Mouse (Mus musculus): ENCODE results near the gene Nkx2-2. TPM values are rescaled to one million over a fixed set of nuclear protein-coding genes. Genes with fewer than 3 reads are reported as not detected.

The Nkx2-2 gene
- total RNA-seq, 2 experiments from 2014 or later, result 4.6 to 7.0 TPM

- no peak for TF ChIP-seq CTCF (conservative IDR thresholded peaks at IDR 0.05)
- no peak for DNase-seq (ENCODE audit: low spot score in 2 of 2)
- no peak overlapping the region; the same call in 1 of the 2 replicates for H3K4me3 ChIP-seq
- peak overlapping the region; percentile 23; the same call in 1 of the 2 replicates for H3K27ac ChIP-seq
Measured at GRCm38 (mm10) chr2:147187061-147187870, 6.8 kb downstream of the Nkx2-2 start.

GRCm38 (mm10) chr2:147186261-147186681 lies 7.8 kb downstream of the Nkx2-2 start:
- peak overlapping the region; percentile 86; the same call in 1 of the 2 replicates for H3K27ac ChIP-seq
- DNase-seq (ENCODE audit: low spot score in 2 of 2), result no peak
- H3K4me3 ChIP-seq, result peak overlapping the region; percentile 52
- no peak for TF ChIP-seq CTCF (conservative IDR thresholded peaks at IDR 0.05)

- DNase-seq (ENCODE audit: low spot score in 2 of 2), result no peak
- no peak for TF ChIP-seq CTCF (conservative IDR thresholded peaks at IDR 0.05)
- Histone ChIP-seq H3K27ac (peak overlapping the region; percentile 86), H3K4me3 (peak overlapping the region; percentile 52)
Measured at GRCm38 (mm10) chr2:147185561-147185960, 8.5 kb downstream of the Nkx2-2 start.

- TF ChIP-seq CTCF (conservative IDR thresholded peaks at IDR 0.05), result no peak
- peak overlapping the region; percentile 49 for H3K4me3 ChIP-seq
- no peak for DNase-seq (ENCODE audit: low spot score in 2 of 2)
- H3K27ac ChIP-seq, result peak overlapping the region; percentile 80
Measured at GRCm38 (mm10) chr2:147184071-147184990, 9.7 kb downstream of the Nkx2-2 start.

- peak overlapping the region; percentile 80; the same call in 1 of the 2 replicates for H3K27ac ChIP-seq
- DNase-seq (ENCODE audit: low spot score in 2 of 2), result no peak
- H3K4me3 ChIP-seq, result peak overlapping the region; percentile 49
- TF ChIP-seq CTCF (conservative IDR thresholded peaks at IDR 0.05), result no peak
Measured at GRCm38 (mm10) chr2:147183521-147183920, 10.5 kb downstream of the Nkx2-2 start.

- H3K4me3 ChIP-seq, result peak overlapping the region; percentile 30
- peak overlapping the region; percentile 80 for H3K27ac ChIP-seq
- no peak for TF ChIP-seq CTCF (conservative IDR thresholded peaks at IDR 0.05)
- no peak for DNase-seq (ENCODE audit: low spot score in 2 of 2)
Measured at GRCm38 (mm10) chr2:147182709-147183260, 11.3 kb downstream of the Nkx2-2 start.

- no peak for DNase-seq (ENCODE audit: low spot score in 2 of 2)
- peak overlapping the region; percentile 80 for H3K27ac ChIP-seq
- no peak for TF ChIP-seq CTCF (conservative IDR thresholded peaks at IDR 0.05)
- no peak overlapping the region for H3K4me3 ChIP-seq
Measured at GRCm38 (mm10) chr2:147181926-147182708, 11.9 kb downstream of the Nkx2-2 start.

- no peak for TF ChIP-seq CTCF (conservative IDR thresholded peaks at IDR 0.05)
- no peak for DNase-seq (ENCODE audit: low spot score in 2 of 2)
- Histone ChIP-seq H3K4me3 (no peak overlapping the region), H3K27ac (peak overlapping the region; percentile 80)
Measured at GRCm38 (mm10) chr2:147181304-147181665, 12.8 kb downstream of the Nkx2-2 start.

- TF ChIP-seq CTCF (conservative IDR thresholded peaks at IDR 0.05), result no peak
- peak in 1 of 2 experiments; percentile 73 for DNase-seq (ENCODE audit: low spot score in 2 of 2)
- peak overlapping the region; percentile 80 for H3K27ac ChIP-seq
Measured at GRCm38 (mm10) chr2:147180649-147181303, 13.3 kb downstream of the Nkx2-2 start.

GRCm38 (mm10) chr2:147178091-147179059 lies 15.7 kb downstream of the Nkx2-2 start:
- peak overlapping the region; percentile 19; the same call in 1 of the 2 replicates for H3K27ac ChIP-seq
- peak; percentile 82 for TF ChIP-seq CTCF (conservative IDR thresholded peaks at IDR 0.05)
- H3K4me3 ChIP-seq, result peak overlapping the region; percentile 27
- peak; percentile 60 to 77 for DNase-seq (ENCODE audit: low spot score in 2 of 2)

More at GRCm38 (mm10) chr2:147180649-147181303, 13.3 kb downstream of the Nkx2-2 start:
- no peak overlapping the region for H3K4me3 ChIP-seq
